Mouse (Mus musculus): ENCODE data around the gene Psph.

The Psph gene

GRCm38 (mm10) chr5:129742903-129743488, 44.3 kb downstream of the Psph start:
- in situ Hi-C loops (cut with MboI, MseI) = loop anchor here in 1 of 2 experiments (5.0 kb wide), 1 partner anchor 126 kb away; no protein-coding TSS in a partner anchor

- in situ Hi-C loops (cut with MboI, MseI) = loop anchor here in 1 of 2 experiments (5.0 kb wide), 1 partner anchor 124 kb away; no protein-coding TSS in a partner anchor
These were observed 46.3 kb downstream of the Psph start for GRCm38 (mm10) chr5:129740976-129741375.

GRCm38 (mm10) chr5:129731021-129731420, 56.2 kb downstream of the Psph start:
- in situ Hi-C loops (cut with MboI, MseI) = no loop called here

- in situ Hi-C loops (cut with MboI, MseI) = no loop called here
These were observed 56.9 kb downstream of the Psph start for GRCm38 (mm10) chr5:129730344-129730743.

- in situ Hi-C loops (cut with MboI, MseI) = no loop called here
These were observed 58.0 kb downstream of the Psph start for GRCm38 (mm10) chr5:129729286-129729685.

GRCm38 (mm10) chr5:129726784-129727183, 60.5 kb downstream of the Psph start:
- in situ Hi-C loops (cut with MboI, MseI) = no loop called here

- in situ Hi-C loops (cut with MboI, MseI) = no loop called here
These were observed 61.4 kb downstream of the Psph start for GRCm38 (mm10) chr5:129725774-129726392.

- in situ Hi-C loops (cut with MboI, MseI) = no loop called here
These were observed 62.1 kb downstream of the Psph start, which contains the start of gene Nipsnap2 for GRCm38 (mm10) chr5:129724834-129725773. Gene Nipsnap2, plus strand, starts transcription at chr5:129725063.

- in situ Hi-C loops (cut with MboI, MseI) = no loop called here
These were observed 63.0 kb downstream of the Psph start for GRCm38 (mm10) chr5:129724268-129724667.

GRCm38 (mm10) chr5:129720176-129720575, 67.1 kb downstream of the Psph start:
- in situ Hi-C loops (cut with MboI, MseI) = no loop called here

GRCm38 (mm10) chr5:129717016-129717415, 70.2 kb downstream of the Psph start:
- in situ Hi-C loops (cut with MboI, MseI) = loop anchor here in 1 of 2 experiments (5.0 kb wide), 1 partner anchor 70 kb away; the partner anchor contains the start of gene Psph
